Mouse (Mus musculus): ENCODE measurements around the gene Nxnl1.
A peak's percentile ranks its signal among the peaks of the same experiment; 100 is the strongest.
"Not testable (repeated sequence)": the region's sequence is repeated elsewhere in the genome, so short reads cannot be mapped to it uniquely, and the experiment has no call there.

The Nxnl1 gene

GRCm38 (mm10) chr8:71554644-71555043 is 11.8 kb downstream of the Nxnl1 start:
- no peak for DNase-seq (ENCODE audit: low spot score)

- no peak for DNase-seq (ENCODE audit: low spot score)
Observed at GRCm38 (mm10) chr8:71554001-71554400, 12.4 kb downstream of the Nxnl1 start.

GRCm38 (mm10) chr8:71552770-71553169 is 13.6 kb downstream of the Nxnl1 start:
- no peak for DNase-seq (ENCODE audit: low spot score)

- DNase-seq (ENCODE audit: low spot score): no peak
Observed at GRCm38 (mm10) chr8:71550754-71551153, 15.6 kb downstream of the Nxnl1 start.

GRCm38 (mm10) chr8:71547590-71547989 is 18.8 kb downstream of the Nxnl1 start:
- DNase-seq (ENCODE audit: low spot score): no peak

- no peak for DNase-seq (ENCODE audit: low spot score)
Observed at GRCm38 (mm10) chr8:71545053-71545452, 21.3 kb downstream of the Nxnl1 start.

- DNase-seq (ENCODE audit: low spot score): no peak
Observed at GRCm38 (mm10) chr8:71543755-71544154, 22.6 kb downstream of the Nxnl1 start.

GRCm38 (mm10) chr8:71542632-71543343 is 23.6 kb downstream of the Nxnl1 start, which contains the start of gene Mvb12a:
TSS of gene Mvb12a (plus strand) at chr8:71542922.
- DNase-seq (ENCODE audit: low spot score): peak; percentile 95

GRCm38 (mm10) chr8:71537028-71537867 is 29.2 kb downstream of the Nxnl1 start, which contains the start of gene Bst2:
TSS of gene Bst2 (minus strand) at chr8:71537456.
- DNase-seq (ENCODE audit: low spot score): peak; percentile 54

GRCm38 (mm10) chr8:71535663-71536062 is 30.7 kb downstream of the Nxnl1 start:
- DNase-seq (ENCODE audit: low spot score): no peak

- DNase-seq (ENCODE audit: low spot score): no peak
Observed at GRCm38 (mm10) chr8:71534263-71534810, 32.1 kb downstream of the Nxnl1 start.

- not testable (repeated sequence) for DNase-seq (ENCODE audit: low spot score)
Observed at GRCm38 (mm10) chr8:71530735-71531467, 35.5 kb downstream of the Nxnl1 start.

- no peak for DNase-seq (ENCODE audit: low spot score)
Observed at GRCm38 (mm10) chr8:71528362-71529073, 37.9 kb downstream of the Nxnl1 start.

- DNase-seq (ENCODE audit: low spot score): no peak
Observed at GRCm38 (mm10) chr8:71527162-71527870, 39.1 kb downstream of the Nxnl1 start.

GRCm38 (mm10) chr8:71526272-71526671 is 40.1 kb downstream of the Nxnl1 start:
- no peak for DNase-seq (ENCODE audit: low spot score)

GRCm38 (mm10) chr8:71525226-71526050 is 41.0 kb downstream of the Nxnl1 start, which contains the start of gene Ccdc194:
TSS of gene Ccdc194 (minus strand) at chr8:71525711.
- DNase-seq (ENCODE audit: low spot score): no peak

GRCm38 (mm10) chr8:71521634-71522033 is 44.8 kb downstream of the Nxnl1 start:
- DNase-seq (ENCODE audit: low spot score): peak; percentile 90

GRCm38 (mm10) chr8:71519037-71519825 is 47.2 kb downstream of the Nxnl1 start:
- not testable (repeated sequence) for DNase-seq (ENCODE audit: low spot score)

- no peak for DNase-seq (ENCODE audit: low spot score)
Observed at GRCm38 (mm10) chr8:71516786-71517185, 49.6 kb downstream of the Nxnl1 start.
